Mouse (Mus musculus) embryonic fibroblast, embryonic 13.5 days (primary cell): ENCODE results near the gene Itgad.

Experiments used
- CTCF ChIP-seq: IDR thresholded peaks from 2 replicates; pipeline ENCODE4 v1.5.1; 2011; ENCODE audit warnings: mild to moderate bottlenecking, control low read depth, low read length, moderate library complexity, borderline replicate concordance; ENCODE audit not compliant: insufficient read depth
- POLR2A ChIP-seq: IDR thresholded peaks from 2 replicates; pipeline ENCODE4 v1.6.1; 2011; ENCODE audit warnings: low read depth, mild to moderate bottlenecking, control low read depth, low read length, moderate library complexity

- no peak for TF ChIP-seq CTCF
- TF ChIP-seq POLR2A = no peak
Measured at GRCm38 (mm10) chr7:128266056-128266455, 111.9 kb downstream of the Itgad start.
